Mouse (Mus musculus) lung, adult 18-20 months (tissue): ENCODE measurements around the gene Cpsf6.

Source experiments
- DNase-seq, 2 experiments: peaks; one replicate each; pipeline ENCODE4 v3.0.0; 2022; ENCODE audit warnings: mixed read lengths in 2 of 2

The Cpsf6 gene

GRCm38 (mm10) chr10:117379908-117380307, at the start of gene Cpsf6:
Cpsf6 (minus strand) TSS chr10:117380015.
- DNase-seq = no peak

DNA sequence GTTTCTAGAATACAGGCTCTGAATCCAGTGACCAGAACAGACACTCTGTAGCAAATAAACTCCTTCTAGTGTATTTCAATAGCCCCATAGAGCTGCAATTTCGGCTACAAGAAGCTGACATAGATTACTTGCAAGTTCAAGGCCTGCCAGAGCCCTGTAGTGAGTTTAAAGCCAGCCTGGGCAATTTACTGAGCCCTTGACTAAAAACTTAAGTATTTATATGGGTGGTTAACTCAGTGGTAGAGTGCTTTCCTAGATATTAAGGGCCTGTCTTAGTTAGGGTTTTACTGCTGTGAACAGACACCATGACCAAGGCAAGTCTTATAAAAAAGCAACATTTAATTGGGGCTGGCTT, 46.8 kb upstream of the Cpsf6 start:
- no peak for DNase-seq

DNA sequence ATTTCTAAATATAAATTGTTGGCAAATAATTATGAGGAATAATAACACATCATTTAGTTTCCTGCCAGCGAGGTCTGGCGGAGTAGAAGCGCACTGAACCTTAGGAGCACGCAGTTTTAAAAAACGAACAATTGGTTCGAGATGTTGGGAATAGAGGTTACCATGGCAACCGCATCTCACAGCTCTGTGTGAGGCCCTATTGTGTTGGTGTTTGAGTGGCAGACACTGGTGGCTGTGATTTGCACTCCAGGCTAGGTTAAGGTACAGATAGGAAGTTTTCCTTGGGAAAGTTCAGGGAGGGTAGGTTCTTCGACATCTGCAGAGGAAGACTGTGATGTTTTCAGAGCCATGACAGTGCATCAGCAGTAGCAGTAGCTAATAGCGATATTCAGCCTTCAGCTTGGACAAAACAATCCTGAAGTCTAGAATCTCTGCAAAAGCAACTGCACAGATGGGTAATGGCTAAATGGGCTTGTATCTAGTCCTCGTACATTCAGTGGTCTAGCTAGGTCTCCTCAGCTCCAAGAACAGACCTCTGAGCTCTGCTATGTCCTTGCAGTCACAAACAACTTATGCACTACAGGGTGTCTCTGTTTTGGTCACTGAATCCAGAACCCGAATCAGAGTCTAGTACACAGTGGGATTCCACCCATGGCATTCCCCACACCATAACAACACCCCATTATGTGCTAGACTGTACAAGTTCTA, 46.2 kb upstream of the Cpsf6 start:
- DNase-seq = no peak

GRCm38 (mm10) chr10:117425013-117425412, 45.2 kb upstream of the Cpsf6 start:
- no peak for DNase-seq

- no peak for DNase-seq
These were observed 44.5 kb upstream of the Cpsf6 start for GRCm38 (mm10) chr10:117424146-117424905.

DNA sequence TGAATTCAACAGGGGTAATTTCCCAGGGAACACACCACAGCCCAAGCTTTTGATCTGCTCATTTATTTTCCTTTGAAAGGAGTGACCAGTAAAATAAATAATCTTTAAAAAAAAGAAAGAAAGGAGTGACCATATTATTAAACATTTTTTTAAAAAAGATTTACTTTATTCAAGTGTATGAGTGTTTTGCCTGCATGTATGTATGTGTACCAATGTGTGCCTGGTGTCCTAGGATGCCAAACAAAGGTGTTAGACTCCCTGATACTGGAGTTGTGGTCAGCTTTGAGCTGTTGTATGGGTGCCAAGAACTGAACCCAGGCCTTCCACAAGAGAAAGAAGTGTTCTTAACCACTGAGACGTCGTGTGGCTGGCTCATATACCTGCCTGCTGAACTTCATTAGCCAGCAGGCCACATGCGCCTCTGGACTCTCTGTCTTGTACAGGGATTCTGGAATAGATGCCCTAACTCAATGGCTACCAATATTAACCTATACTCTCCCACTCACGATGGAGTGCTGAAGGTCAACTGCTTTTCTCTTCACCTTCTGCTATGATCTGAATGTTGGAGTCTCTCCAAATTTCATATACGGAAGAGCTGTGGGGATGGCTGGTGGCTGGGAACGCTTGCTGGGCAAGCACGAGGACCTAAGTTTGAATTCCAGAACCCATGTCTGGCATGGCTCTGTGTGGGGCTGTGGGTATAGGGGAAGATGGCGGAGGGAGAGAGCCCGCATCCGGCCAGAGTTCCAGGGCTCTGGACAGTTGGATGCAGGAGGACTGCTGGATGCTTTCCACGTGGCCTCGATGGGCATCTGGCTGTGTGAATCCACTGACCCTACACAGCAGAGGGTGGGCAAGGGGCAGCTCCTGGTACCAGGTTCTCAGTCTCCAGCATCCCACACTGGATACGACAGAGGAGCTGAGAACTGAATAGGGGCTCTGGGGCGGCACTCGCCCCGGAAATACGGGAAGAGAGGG, 43.5 kb upstream of the Cpsf6 start:
- no peak for DNase-seq

DNA sequence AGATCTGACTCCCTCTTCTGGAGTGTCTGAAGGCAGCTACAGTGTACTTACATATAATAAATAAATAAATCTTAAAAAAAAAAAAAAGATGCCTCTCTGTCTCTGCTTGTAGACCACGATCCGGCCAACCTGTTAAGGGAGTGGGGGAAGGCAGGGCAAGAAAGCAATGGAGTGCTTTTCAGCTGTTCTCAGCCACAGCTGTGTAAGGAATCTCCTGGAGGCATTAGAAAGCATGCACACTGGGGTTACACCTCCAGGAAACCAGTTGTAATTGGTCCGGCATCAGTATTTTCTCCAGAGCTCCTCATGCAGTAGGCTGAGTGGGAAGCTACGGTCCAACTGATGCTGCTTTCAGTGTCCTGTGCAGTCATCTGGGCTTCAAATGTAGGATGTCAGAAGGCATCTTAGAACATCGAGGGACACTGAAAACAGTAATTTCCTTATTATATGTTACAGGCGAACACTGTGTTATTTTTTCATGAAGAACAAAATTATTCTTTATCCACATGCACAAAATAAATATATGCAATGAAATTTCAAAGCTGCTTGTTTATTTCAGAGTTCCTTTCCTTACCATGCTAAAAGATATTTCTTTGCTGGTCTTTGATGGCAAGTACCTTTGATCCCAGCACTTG, 42.5 kb upstream of the Cpsf6 start:
- no peak for DNase-seq

DNA sequence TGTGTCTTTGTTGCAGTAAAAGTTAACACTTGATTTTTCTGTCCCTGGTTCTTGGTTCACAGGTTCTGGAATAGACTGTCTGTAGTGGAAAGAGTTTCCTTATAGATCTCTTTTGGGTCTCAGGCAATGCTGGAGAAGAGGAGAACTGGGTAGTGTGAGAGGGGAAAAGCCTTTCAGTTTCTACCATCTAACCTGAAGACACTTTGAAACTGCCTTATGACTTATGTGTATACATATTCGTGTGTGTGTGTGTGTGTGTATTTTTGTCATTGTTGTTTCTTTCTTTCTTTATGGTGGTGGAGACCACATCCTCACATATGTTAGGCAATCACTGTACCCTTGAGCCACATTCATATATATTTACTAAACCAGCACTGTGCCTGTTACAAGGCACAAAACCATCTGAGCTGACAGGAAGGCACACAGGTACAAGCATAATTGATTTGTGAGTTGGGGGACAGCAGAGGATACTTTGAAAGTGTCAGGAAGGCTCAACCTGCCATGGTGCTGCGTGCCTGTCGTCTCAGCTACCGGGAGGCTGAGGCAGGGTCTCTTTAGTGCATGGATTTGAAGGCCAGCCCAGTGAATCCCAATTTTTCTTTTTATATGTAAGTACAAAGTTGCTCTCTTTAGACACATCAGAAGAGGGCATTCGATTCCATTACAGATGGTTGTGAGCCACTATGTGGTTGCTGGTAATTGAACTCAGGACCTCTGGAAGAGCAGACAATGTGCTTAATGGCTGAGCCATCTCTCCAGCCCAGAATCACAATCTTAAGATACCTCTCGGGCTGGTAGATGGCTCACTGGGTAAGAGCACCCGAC, 41.7 kb upstream of the Cpsf6 start:
- no peak for DNase-seq

DNA sequence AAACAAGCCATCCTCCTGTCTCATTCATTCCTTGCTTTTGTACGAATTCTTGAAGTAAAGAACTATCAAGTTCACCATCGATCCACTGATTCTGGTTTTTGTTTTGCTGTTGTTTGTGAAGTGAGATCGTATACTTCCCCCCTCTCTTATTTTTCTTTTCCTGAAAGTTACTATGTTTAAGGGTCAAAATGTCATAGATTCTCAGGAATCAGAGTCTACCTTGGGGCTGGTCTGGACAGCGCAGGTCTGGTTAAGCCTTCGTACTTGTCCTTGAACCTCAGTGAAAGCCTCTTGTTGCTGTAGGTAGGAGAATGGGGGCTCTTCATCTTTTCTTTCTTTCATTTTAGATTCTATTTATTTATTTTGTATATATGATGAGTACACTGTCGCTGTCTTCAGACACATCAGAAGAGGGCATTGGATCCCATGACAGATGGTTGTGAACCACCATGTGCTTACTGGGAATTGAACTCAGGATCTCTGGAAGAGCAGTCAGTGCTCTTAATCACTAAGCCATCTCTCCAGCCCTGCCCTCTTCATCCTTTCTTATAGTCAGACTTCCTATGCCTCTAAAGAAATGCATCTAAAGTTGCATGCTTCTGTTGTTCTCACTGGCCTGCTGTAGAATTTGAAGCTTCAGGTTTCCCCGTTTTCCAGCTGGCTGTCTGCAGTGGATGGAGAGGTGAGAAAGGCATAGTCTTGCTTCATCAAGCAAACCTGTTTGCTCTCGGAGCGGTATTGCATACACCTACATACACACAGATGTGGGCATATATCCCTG, 40.9 kb upstream of the Cpsf6 start:
- DNase-seq = no peak

- DNase-seq = no peak
These were observed 39.9 kb upstream of the Cpsf6 start for GRCm38 (mm10) chr10:117419577-117420290.

GRCm38 (mm10) chr10:117418668-117419237, 38.9 kb upstream of the Cpsf6 start:
- DNase-seq = no peak

DNA sequence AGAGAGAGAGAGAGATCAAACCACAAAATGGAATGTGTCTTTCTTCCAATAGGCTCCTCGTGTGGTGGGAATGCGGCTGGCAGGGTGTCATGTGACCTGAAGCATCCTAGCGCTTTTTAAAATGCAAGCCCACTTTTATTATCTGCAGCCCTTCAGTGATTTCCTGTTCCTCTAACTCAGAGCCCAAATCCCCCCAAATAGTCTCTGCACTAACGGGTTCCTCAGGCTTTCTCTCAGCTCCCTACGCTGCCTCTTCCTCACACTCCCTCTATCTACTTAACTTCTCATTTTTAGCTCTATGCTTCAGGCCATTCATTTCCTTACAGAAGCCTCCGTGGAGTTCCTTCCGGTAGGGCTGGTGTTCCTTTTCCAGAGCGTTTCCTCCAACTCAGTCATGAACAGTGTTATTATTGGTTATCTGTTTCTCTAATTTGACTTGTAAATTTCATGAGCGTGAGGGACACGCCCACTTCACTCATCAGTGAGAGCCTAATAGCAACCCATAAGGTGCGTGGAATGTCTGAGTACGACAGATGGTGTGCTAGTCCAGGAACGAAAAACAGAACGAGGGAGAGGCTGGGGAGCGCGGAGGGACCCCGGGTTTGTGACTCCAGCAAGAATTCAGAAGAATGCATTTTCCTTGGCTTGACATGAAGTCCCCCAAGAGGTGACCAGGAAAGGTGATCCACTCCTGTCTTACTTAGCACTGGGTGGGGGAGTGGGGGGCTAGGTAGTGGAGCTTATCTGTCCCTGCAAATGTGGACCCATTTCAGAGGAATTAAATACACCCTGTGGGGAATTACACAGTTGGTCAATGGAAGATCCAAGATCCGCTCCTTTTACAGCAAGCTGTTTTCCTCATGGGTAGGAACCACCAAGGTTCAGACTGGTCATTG, 38.2 kb upstream of the Cpsf6 start:
- no peak for DNase-seq

DNA sequence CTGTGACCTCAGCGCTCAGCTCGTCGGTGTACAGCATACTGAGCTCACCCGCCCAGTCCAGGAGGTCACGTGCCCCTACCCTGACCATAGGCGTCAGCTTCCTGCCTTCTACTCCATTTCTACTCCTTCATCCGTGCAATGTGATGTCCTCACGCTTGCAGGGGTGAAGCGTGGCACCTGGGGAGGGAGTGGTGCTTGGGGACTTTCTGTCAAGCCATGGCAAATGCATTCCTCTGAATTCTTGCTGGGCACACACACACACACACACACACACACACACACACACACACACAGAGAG, 37.6 kb upstream of the Cpsf6 start:
- DNase-seq = no peak

DNA sequence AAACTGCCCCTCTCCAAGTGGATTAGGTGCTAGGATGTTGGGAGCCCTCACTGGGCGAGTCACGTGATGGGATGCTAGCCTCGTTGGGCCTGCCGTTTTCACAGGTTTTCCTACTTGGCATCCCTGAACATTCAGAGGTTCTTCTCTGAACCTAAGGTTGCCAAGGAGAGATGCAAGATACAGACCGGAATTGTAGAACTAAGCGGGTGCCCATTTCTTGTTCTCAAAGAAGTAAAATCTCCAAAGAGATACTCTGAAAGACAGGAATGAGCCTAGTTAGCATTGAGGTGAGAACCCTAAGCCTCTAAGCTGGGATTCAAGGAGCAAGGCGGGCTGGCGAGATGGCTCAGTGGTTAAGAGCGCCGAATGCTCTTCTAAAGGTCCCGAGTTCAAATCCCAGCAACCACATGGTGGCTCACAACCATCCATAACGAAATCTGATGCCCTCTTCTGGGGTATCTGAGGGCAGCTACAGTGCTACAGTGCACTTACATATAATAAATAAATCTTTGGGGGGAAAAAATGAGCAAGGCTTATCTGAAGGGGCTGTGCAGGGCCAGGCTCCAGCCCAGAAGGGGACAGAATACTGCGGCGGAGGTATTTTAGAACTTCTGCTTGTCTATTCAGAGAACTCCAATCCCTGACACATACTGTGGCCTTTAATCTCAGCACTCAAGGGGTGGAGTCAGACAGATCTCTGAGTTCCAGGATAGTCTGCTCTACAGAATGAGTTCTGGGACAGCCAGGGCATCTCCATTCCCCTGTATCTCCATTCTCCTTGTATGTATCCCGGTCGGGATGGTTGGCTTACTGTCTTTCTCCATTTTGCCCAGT, 37.0 kb upstream of the Cpsf6 start:
- DNase-seq = no peak

DNA sequence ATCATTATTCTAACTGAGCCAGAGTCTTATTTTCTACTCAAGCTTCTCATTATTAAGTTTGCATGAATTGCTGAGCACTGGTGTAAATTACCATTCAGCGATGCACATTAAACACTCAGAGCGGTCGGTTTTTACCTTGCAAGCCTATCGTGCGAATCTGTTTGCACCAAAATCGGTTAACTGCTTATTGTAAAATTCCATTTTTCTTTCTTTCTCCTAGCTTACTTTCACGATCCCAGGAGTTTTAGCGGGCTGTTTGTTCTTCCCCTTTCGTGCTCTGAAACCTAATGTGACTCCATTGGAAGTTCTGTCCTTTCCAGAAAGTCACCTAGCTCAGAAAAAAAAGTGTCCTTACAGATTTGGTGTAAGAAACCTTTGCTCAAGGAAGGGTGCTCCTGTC, 36.3 kb upstream of the Cpsf6 start:
- no peak for DNase-seq

- no peak for DNase-seq
These were observed 35.7 kb upstream of the Cpsf6 start for GRCm38 (mm10) chr10:117415364-117416057.

DNA sequence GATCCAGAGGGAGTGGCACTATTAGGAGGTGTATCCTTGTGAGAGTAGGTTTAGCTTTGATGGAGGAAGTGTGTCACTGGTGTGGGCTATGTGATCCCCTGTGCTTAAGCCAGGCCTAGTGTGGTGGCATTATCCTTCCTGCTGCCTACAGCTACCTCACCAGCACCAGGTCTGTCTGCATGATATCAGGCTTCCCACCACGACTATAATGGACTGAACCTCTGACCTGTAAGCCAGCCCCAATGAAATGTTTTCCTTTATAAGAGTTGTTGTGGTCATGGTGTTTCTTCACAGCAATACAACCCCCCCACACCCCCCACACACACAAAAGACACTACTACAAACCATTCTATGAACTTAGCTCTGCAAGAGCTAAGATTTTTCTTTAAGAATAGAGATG, 34.9 kb upstream of the Cpsf6 start:
- DNase-seq = no peak
